Mouse (Mus musculus): Measurements from ENCODE around the gene Zfp286.

- no peak for TF ChIP-seq CTCF (IDR thresholded peaks at IDR 0.05; ENCODE audit: insufficient read depth, low read length)
- TF ChIP-seq POLR2A (IDR thresholded peaks at IDR 0.05; ENCODE audit: borderline replicate concordance, extremely low read depth, low read depth, low read length) = no peak
Measured at GRCm38 (mm10) chr11:62816591-62816990, 27.3 kb upstream of the Zfp286 start.
